Mouse (Mus musculus) frontal cortex, adult (tissue): ENCODE data around the gene Stard3.

Experiments
- ATAC-seq: cut with Nextera tagmentation; 2 replicates; pipeline ENCODE4 v1.9.2; 2017; ENCODE audit warnings: mild to moderate bottlenecking, moderate library complexity, mixed read lengths; ENCODE audit not compliant: low TSS enrichment

Gene Stard3

DNA sequence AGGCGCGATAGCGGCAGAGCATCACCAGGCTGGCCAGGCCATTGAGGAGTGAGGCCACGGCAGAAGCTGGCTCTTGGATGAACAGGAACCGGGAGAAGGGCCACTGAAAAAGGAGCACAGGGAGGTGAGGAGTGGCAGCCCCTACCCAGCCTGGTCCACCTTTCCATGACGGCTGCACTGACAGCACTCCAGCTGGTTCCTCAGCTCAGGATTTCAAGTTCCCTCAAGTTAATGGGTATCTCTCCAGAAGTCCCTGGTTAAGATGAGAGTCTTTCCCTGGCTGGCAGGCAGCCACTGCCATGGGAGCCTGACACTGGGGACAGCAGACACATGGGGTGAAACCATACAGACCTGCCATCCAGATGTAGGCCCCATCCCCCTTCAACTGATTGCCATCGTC is 39.8 kb downstream of the Stard3 start:
- no peak for ATAC-seq

DNA sequence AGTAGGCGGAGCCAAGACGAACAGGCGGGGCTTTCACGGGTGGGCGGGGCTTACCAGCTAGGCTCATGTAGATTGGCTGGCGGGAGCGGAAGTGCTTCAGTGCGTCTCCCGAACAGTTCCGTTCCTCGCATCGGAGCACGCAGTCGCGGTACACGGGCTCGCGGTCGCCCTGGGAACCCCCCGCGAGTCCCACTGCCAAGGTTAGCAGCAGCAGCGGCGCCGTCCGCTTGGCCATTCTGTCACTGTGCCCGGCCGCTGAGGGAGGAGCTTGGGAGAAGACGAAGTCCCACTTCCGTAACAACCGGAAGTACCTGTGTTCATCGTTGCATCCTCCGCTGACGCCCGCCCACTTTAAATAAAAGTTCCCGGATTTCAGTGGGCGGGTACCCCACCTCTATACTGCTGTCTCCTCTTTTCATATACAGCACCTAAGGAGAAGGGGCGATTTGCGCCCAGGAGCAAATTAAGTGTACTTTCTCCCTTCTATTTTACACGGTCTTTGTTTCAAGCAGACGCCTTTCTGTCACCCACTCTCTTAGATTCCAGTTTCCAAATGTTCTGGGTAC is 42.1 kb downstream of the Stard3 start, which contains the start of gene Pgap3:
Gene Pgap3, minus strand, starts transcription at position 330 of the 566 bp plus-strand sequence.
- peak; percentile 90 for ATAC-seq

DNA sequence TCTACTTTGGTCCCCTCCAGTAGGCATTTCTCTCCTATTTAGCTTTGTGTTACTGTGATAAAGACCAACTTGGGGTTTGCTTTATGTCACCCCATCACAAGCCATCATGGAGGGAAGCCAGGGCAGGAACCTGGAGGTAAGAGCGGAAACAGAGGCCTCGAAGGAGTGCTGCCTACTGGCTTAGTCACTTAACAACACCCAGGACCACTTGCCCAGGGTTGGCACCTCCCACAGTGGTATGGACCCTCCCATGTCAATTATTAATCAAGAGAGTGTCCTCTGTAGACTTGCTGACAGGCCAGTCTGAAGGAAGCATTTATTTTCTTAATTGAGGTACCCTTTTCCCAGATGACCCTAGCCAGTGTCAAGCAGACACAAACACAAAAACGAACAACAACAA is 42.6 kb downstream of the Stard3 start:
- ATAC-seq: no peak

DNA sequence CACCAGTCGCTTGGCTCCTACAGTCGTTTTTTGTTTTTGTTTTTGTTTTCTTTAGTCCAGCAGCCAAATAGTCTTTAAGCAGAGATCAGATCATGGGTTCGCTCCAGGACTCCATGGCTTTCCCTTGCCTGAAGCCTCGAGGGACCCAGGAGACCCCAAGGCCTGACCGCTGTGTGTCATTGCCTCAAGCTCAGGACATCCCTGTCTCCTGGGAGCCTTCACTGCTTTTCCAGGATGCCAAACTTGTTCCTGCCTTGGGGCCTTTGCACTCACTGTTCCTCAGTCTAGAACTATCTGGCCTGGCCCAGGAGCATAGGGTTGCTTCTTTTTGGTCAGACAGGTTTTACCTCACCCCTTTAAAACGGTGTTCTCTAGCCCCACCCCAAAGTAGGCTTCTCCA is 48.5 kb downstream of the Stard3 start:
- no peak for ATAC-seq

DNA sequence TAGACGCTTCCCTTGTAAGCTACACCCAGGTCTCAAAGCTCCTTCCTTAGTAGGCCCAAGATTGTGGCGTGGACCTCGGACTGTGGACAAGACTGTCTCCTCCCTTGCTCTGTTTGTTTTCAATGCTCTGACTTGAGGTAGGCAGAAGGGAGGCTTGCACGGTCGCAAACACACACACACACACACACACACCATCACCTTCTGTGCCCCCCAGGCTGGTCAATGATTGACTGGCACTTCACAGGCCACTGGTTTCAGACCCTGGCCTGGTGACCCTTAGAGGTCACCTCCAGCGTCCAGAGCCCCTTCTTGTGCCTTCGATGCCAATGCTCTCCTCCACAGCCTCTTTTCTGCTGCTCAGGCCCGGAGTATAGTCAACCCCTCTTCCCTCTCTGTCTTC is 50.7 kb downstream of the Stard3 start:
- ATAC-seq: no peak

DNA sequence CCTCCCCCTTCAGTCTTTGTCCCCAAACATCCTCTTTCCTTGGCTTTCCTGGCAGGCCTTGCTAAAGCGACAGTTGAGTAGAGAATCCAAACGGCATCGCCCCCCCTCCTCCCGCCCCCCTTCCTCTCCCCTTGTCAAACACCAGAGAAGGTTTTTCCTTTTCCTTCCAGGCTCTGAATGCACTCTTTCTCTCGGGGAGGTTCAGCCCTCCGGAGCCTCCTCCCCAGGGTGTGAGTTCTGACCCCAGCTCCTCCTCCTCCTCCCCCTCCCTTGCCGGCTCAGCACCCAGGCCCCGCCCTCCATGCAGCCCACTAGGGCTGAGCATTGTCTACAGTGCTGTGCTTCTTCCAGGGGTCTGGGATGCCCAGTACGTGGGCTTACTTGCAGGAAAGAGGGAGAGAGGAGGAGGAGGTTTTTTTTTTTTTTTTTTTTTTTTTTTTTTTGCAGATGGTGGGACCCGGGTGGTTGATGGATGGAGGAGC is 51.2 kb downstream of the Stard3 start:
- no peak for ATAC-seq

DNA sequence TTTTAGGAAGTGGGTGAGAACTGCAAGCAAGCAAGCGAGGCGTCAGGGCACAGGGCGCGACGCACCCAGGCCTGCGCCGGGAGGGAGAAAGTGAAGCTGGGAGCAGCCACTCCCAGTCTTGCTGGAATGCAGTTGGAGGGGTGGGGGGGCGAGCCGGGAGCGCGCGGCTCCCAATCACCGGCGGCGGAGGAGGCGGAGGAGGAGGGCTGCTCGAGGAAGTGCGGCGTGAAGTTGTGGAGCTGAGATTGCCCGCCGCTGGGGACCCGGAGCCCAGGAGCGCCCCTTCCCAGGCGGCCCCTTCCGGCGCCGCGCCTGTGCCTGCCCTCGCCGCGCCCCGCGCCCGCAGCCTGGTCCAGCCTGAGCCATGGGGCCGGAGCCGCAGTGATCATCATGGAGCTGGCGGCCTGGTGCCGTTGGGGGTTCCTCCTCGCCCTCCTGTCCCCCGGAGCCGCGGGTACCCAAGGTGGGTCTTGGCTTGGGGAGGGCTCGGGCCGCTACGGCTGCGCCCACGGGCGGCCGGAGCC is 54.2 kb downstream of the Stard3 start, which contains the start of gene Erbb2:
Gene Erbb2, plus strand, starts transcription at position 198 of the 524 bp plus-strand sequence.
- peak; percentile 41; the same call in 1 of the 2 replicates for ATAC-seq

DNA sequence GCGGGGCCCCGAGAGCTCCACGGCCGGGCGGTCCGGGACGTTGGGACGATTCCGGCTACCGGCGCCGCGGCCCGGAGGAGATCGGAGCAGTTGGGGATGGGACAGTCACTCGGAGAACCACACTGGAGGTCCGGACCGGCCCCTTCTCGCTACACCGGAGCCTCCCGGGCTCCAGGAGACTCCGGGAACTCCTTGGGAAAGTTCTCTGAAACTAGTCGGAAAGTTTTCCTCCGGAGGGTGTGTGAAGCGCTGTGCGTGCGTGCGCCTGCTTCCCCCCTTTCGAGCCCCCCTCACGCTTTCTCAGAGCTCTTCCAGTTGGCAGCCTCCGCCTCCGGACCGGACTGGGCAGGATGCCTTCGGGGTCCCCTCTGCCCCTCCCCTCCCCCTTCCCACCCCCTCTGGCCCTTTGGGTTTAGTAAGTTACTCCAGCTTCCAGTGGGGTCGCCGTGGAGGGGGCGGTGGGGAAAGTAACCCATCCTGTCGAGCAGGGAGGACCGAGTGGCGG is 54.7 kb downstream of the Stard3 start:
- no peak for ATAC-seq

DNA sequence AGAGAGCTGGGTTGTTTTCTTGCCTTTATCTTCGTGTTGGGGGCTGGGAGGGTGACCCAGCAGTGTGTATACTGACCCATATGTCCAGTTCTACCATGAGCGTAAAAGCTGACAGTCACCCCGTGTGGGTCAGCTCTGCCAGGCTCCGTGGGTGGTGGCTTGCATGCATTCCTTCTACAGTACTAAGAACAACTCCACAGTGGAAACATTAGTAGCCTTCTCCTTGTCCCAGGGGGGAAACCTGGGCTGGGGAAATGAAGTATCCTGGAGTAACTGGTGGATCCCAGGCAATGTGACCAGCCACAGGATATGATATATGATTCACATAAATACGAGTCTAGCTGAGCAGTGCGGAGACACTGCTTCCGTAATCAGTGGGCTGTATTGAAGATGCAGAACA is 55.6 kb downstream of the Stard3 start:
- no peak for ATAC-seq

DNA sequence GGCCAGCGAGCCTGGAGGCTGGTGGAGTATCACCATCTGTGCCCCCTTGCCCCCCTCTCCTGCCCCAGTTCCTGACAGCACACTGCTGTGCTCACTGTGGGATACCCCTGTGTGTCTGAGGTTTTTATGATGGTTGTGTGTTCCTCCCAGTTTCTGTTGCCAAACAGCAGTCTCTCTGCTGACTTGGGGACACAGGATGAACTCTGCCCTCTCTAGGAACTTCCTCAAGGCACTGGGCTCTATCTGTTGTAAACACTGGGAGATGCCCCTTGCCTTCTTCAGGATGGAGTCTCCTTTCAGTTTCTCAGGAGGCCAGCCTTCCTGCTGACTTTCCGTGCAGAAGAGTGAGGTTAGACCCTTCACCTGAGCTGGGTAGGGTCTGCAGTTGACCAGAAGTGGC is 56.0 kb downstream of the Stard3 start:
- no peak for ATAC-seq

DNA sequence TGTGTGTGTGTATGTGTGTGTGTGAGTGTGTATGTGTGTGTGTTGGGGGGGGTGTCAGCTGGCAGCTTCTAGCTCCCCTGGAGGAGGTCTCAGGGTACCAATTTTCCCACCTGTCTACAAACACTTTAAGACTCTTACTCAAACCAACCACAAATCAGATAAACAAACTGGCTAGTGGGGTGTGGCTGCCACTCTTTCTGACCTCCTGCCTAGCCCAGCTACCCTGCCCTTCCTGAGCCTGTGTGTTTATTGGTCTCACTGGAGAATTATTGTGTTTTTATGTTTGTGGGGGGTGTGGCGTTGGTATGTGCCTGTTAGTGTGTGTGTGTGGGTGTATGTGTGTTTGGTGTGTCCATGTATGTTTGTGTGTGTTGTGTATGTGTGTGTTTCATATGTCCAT is 58.9 kb downstream of the Stard3 start:
- no peak for ATAC-seq

DNA sequence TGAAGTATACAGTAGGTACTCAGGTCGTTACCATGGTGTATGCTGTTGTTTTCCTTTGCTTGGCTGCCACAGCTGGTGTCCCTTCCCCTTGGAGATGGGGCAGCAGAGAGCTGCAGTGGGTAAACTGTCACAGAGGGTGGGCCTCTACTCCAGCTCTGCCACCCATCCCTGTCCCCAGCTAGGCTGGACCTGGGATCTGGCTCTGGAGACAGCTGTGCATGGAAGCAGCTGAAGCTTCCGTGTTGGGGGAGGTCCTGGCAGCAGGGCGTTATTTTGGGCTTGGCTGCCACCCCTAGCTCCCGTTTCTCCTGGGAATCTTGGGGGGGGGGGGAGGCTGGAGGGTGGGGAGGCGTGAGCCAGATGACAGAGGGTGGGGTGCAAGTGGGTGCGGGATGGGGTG is 60.1 kb downstream of the Stard3 start:
- ATAC-seq: no peak

DNA sequence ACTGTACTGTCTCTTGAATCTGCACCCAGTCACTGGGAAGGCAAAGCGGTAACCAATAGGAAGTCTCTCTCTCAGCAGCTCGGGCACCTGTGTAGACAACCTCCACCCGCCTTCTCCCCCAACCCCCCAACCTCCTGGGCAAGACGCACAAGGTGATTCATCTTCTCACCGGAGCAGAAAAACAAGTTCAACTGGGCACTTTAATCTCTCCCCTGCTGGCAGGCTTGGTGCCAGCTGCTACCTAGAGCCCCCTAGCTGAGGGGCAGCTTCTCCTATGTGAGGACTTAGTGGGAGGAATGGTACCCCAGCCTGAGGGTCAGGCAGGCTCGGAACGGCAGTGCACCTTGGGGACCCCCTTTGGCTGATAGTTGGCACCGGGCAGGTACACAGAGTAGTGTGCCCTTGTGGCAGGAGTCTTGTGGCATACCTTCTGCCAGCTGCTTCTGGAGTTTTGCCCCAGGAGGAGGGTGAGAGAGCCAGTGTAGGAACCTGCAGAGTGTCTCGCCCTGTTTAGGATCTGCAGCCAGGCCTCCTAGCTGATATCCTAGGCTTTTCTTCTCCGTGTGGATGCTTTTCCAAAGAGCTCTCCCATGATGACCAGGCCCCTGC is 60.9 kb downstream of the Stard3 start:
- ATAC-seq: no peak

DNA sequence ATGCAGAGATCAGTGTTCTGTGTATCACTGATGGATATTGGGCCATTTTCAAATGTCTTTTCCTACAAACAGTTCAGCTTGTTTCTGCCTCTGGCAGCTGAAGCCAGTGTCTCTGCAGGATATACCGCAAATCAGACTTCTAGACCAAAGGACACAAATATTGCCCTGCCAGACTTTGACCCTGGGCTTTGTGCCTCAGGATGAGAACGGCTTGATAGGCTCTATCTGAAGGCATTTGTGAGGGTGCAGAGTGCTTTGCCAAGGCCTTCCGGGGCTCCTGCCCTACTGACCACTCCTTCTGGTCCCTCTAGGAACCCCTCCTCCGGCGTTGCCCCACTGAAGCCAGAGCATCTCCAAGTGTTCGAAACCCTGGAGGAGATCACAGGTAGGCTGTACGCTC is 68.4 kb downstream of the Stard3 start:
- no peak for ATAC-seq

DNA sequence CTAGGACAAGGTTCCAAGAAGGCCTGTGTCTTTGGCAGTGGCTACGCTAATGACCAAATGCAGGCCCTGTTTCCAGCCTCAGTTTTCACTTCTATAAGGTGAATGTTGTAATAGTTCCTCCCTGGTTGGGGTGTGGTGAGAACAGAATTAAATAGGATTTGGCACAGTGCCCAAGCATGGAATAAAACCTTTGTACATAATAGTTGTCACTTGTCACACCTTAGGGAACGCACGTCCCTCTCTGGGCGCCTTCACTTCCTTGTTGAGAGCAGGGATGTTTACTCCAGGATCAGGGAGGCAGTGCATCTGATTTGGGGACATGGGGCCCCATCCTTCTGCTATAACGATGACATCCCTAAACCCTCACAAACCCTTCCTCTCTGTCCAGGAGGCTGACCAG is 70.3 kb downstream of the Stard3 start:
- no peak for ATAC-seq
